Mouse (Mus musculus): ENCODE data around the gene Evi5. TPM values are rescaled to one million over a fixed set of nuclear protein-coding genes. Genes with fewer than 3 reads are reported as not detected.

The Evi5 gene
- polyA plus RNA-seq, 1 experiment from 2014 or later, result 59.4 TPM

- H3K4me1 ChIP-seq, result 0 out of 2 replicates have a peak, but pooled peaks cover 5% of the 10 kb centered on the region
- peak overlapping the region; percentile 72 for H3K4me2 ChIP-seq (replicated peaks)
- H3K27me3 ChIP-seq (replicated peaks), result no peaks in the 10 kb centered on the region; the same call in 1 of the 2 replicates
- ATAC-seq (ENCODE audit: low FRiP score, low read depth), result peak; percentile 77
- H3K9ac ChIP-seq, result peak overlapping the region; percentile 86
- peak overlapping the region; percentile 89 for H3K4me3 ChIP-seq
- WGBS, result under 1% methylated on average over 80 of the region's 82 CpGs
- peak overlapping the region; percentile 92 for H3K27ac ChIP-seq
- H3K9me3 ChIP-seq, result no peaks in the 10 kb centered on the region
- H3K36me3 ChIP-seq, result no peaks in the 10 kb centered on the region
Measured at GRCm38 (mm10) chr5:107867970-107868904, 6.7 kb downstream of the Evi5 start.

GRCm38 (mm10) chr5:107866127-107867126, 8.5 kb downstream of the Evi5 start:
- ATAC-seq (ENCODE audit: low FRiP score, low read depth), result no peak
- no peak overlapping the region for H3K4me3 ChIP-seq
- H3K9ac ChIP-seq, result no peak overlapping the region
- 0 out of 2 replicates have a peak, but pooled peaks cover 5% of the 10 kb centered on the region for H3K4me1 ChIP-seq
- H3K9me3 ChIP-seq, result no peaks in the 10 kb centered on the region
- H3K27ac ChIP-seq, result no peak overlapping the region
- WGBS, result 73% methylated on average over 2 of the region's 2 CpGs
- no peaks in the 10 kb centered on the region for H3K36me3 ChIP-seq
- no peaks in the 10 kb centered on the region; the same call in 1 of the 2 replicates for H3K27me3 ChIP-seq (replicated peaks)
- no peak overlapping the region for H3K4me2 ChIP-seq (replicated peaks)

- Histone ChIP-seq H3K36me3 (no peaks in the 10 kb centered on the region), H3K4me2 (replicated peaks) (no peak overlapping the region), H3K9ac (no peak overlapping the region), H3K27me3 (replicated peaks) (no peaks in the 10 kb centered on the region), H3K4me3 (no peak overlapping the region), H3K9me3 (no peaks in the 10 kb centered on the region), H3K4me1 (0 out of 2 replicates have a peak, but pooled peaks cover 5% of the 10 kb centered on the region), H3K27ac (no peak overlapping the region)
- WGBS, result 87% methylated on average over 3 of the region's 3 CpGs
- no peak for ATAC-seq (ENCODE audit: low FRiP score, low read depth)
Measured at GRCm38 (mm10) chr5:107863971-107864370, 10.9 kb downstream of the Evi5 start.

GRCm38 (mm10) chr5:107858963-107859362, 15.9 kb downstream of the Evi5 start:
- Histone ChIP-seq H3K27me3 (replicated peaks) (no peaks in the 10 kb centered on the region), H3K9me3 (no peaks in the 10 kb centered on the region), H3K4me1 (no peaks in the 10 kb centered on the region), H3K36me3 (no peaks in the 10 kb centered on the region), H3K27ac (no peak overlapping the region), H3K4me2 (replicated peaks) (no peak overlapping the region), H3K4me3 (no peak overlapping the region), H3K9ac (no peak overlapping the region)
- no peak for ATAC-seq (ENCODE audit: low FRiP score, low read depth)
- 47% methylated on average over 2 of the region's 2 CpGs for WGBS

- Histone ChIP-seq H3K4me1 (no peaks in the 10 kb centered on the region), H3K9me3 (no peaks in the 10 kb centered on the region), H3K27ac (no peak overlapping the region), H3K4me2 (replicated peaks) (no peak overlapping the region), H3K36me3 (no peaks in the 10 kb centered on the region), H3K27me3 (replicated peaks) (no peaks in the 10 kb centered on the region), H3K4me3 (no peak overlapping the region), H3K9ac (no peak overlapping the region)
- no peak for ATAC-seq (ENCODE audit: low FRiP score, low read depth)
- WGBS, result 97% methylated on average over 2 of the region's 2 CpGs
Measured at GRCm38 (mm10) chr5:107855546-107855945, 19.4 kb downstream of the Evi5 start.

GRCm38 (mm10) chr5:107854556-107854955, 20.4 kb downstream of the Evi5 start:
- Histone ChIP-seq H3K4me2 (replicated peaks) (no peak overlapping the region), H3K27ac (no peak overlapping the region), H3K4me1 (no peaks in the 10 kb centered on the region), H3K4me3 (no peak overlapping the region), H3K27me3 (replicated peaks) (no peaks in the 10 kb centered on the region), H3K9ac (no peak overlapping the region), H3K36me3 (no peaks in the 10 kb centered on the region), H3K9me3 (0 out of 2 replicates have a peak, but pooled peaks cover 4% of the 10 kb centered on the region)
- ATAC-seq (ENCODE audit: low FRiP score, low read depth), result no peak
- WGBS, result 83% methylated on average over 3 of the region's 3 CpGs

- H3K9ac ChIP-seq, result no peak overlapping the region
- WGBS, result 51% methylated on average over 6 of the region's 6 CpGs
- no peaks in the 10 kb centered on the region for H3K27me3 ChIP-seq (replicated peaks)
- H3K4me3 ChIP-seq, result no peak overlapping the region
- H3K9me3 ChIP-seq, result 0 out of 2 replicates have a peak, but pooled peaks cover 4% of the 10 kb centered on the region
- no peaks in the 10 kb centered on the region for H3K36me3 ChIP-seq
- H3K4me1 ChIP-seq, result no peaks in the 10 kb centered on the region
- no peak overlapping the region for H3K27ac ChIP-seq
- ATAC-seq (ENCODE audit: low FRiP score, low read depth), result no peak
- H3K4me2 ChIP-seq (replicated peaks), result no peak overlapping the region
Measured at GRCm38 (mm10) chr5:107853807-107854206, 21.1 kb downstream of the Evi5 start.

GRCm38 (mm10) chr5:107848964-107849363, 25.9 kb downstream of the Evi5 start:
- no peak for ATAC-seq (ENCODE audit: low FRiP score, low read depth)
- Histone ChIP-seq H3K9me3 (0 out of 2 replicates have a peak, but pooled peaks cover 4% of the 10 kb centered on the region), H3K4me2 (replicated peaks) (no peak overlapping the region), H3K27ac (no peak overlapping the region), H3K27me3 (replicated peaks) (no peaks in the 10 kb centered on the region), H3K4me3 (no peak overlapping the region), H3K4me1 (no peaks in the 10 kb centered on the region), H3K36me3 (no peaks in the 10 kb centered on the region), H3K9ac (no peak overlapping the region)
- WGBS, result 87% methylated on average over 4 of the region's 4 CpGs

- Histone ChIP-seq H3K9me3 (0 out of 2 replicates have a peak, but pooled peaks cover 4% of the 10 kb centered on the region), H3K27ac (no peak overlapping the region), H3K4me1 (no peaks in the 10 kb centered on the region), H3K4me2 (replicated peaks) (no peak overlapping the region), H3K36me3 (no peaks in the 10 kb centered on the region), H3K27me3 (replicated peaks) (no peaks in the 10 kb centered on the region), H3K4me3 (no peak overlapping the region), H3K9ac (no peak overlapping the region)
- 82% methylated on average over 2 of the region's 2 CpGs for WGBS
- ATAC-seq (ENCODE audit: low FRiP score, low read depth), result no peak
Measured at GRCm38 (mm10) chr5:107847817-107848216, 27.1 kb downstream of the Evi5 start.

- ATAC-seq (ENCODE audit: low FRiP score, low read depth), result no peak
- Histone ChIP-seq H3K27ac (no peak overlapping the region), H3K27me3 (replicated peaks) (no peaks in the 10 kb centered on the region), H3K9me3 (0 out of 2 replicates have a peak, but pooled peaks cover 4% of the 10 kb centered on the region), H3K4me1 (no peaks in the 10 kb centered on the region), H3K4me3 (no peak overlapping the region), H3K36me3 (no peaks in the 10 kb centered on the region), H3K4me2 (replicated peaks) (no peak overlapping the region), H3K9ac (no peak overlapping the region)
- WGBS, result 88% methylated on average over 5 of the region's 5 CpGs
Measured at GRCm38 (mm10) chr5:107847349-107847748, 27.6 kb downstream of the Evi5 start.

GRCm38 (mm10) chr5:107840549-107841238, 34.2 kb downstream of the Evi5 start:
- Histone ChIP-seq H3K9ac (no peak overlapping the region), H3K27ac (no peak overlapping the region), H3K36me3 (peaks cover 9% of the 10 kb centered on the region; the same call in 1 of the 2 replicates), H3K4me1 (no peaks in the 10 kb centered on the region), H3K27me3 (replicated peaks) (no peaks in the 10 kb centered on the region), H3K4me2 (replicated peaks) (no peak overlapping the region), H3K9me3 (no peaks in the 10 kb centered on the region), H3K4me3 (no peak overlapping the region)
- 95% methylated on average over 5 of the region's 5 CpGs for WGBS
- no peak for ATAC-seq (ENCODE audit: low FRiP score, low read depth)
